Mouse (Mus musculus): ENCODE results near the gene Mob3a. TPM values are rescaled to one million over a fixed set of nuclear protein-coding genes. Genes with fewer than 3 reads are reported as not detected.
A peak's percentile ranks its signal among the peaks of the same experiment; 100 is the strongest.

Gene Mob3a
- polyA plus RNA-seq, 1 experiment from 2014 or later: 60.3 TPM

GRCm38 (mm10) chr10:80676198-80676928 is 25.4 kb downstream of the Mob3a start:
- Histone ChIP-seq H3K36me3 (ENCODE audit: control insufficient read depth, insufficient read depth, low read length) (peaks cover 3% of the 10 kb centered on the region), H3K9ac (ENCODE audit: low read length) (peak overlapping the region; percentile 95), H3K27me3 (ENCODE audit: control insufficient read depth, insufficient read depth, low read length) (no peaks in the 10 kb centered on the region), H3K9me3 (ENCODE audit: control insufficient read depth, low read length) (no peaks in the 10 kb centered on the region), H3K4me2 (ENCODE audit: low read depth) (peak overlapping the region; percentile 86), H3K4me3 (ENCODE audit: low read depth, low read length) (peak overlapping the region; percentile 81), H3K4me1 (ENCODE audit: control insufficient read depth, insufficient read depth, low read length) (peaks cover 29% of the 10 kb centered on the region), H3K27ac (ENCODE audit: low read depth, low read length) (peak overlapping the region; percentile 94)
- DNase-seq (ENCODE audit: low spot score): peak; percentile 100
- under 1% methylated on average over 50 of the region's 78 CpGs for WGBS
- peak; percentile 88 for ATAC-seq (ENCODE audit: insufficient read depth, low FRiP score, low TSS enrichment)

GRCm38 (mm10) chr10:80675405-80676197 is 26.2 kb downstream of the Mob3a start:
- DNase-seq (ENCODE audit: low spot score) (peak; percentile 41), ATAC-seq (ENCODE audit: insufficient read depth, low FRiP score, low TSS enrichment) (peak; percentile 46)
- H3K36me3 ChIP-seq (ENCODE audit: control insufficient read depth, insufficient read depth, low read length): peaks cover 6% of the 10 kb centered on the region
- H3K4me2 ChIP-seq (ENCODE audit: low read depth): peak overlapping the region; percentile 86
- under 1% methylated on average over 46 of the region's 54 CpGs for WGBS
- H3K4me3 ChIP-seq (ENCODE audit: low read depth, low read length): peak overlapping the region; percentile 81
- H3K4me1 ChIP-seq (ENCODE audit: control insufficient read depth, insufficient read depth, low read length): peaks cover 29% of the 10 kb centered on the region
- H3K9ac ChIP-seq (ENCODE audit: low read length): peak overlapping the region; percentile 95
- H3K27ac ChIP-seq (ENCODE audit: low read depth, low read length): peak overlapping the region; percentile 54
- no peaks in the 10 kb centered on the region for H3K9me3 ChIP-seq (ENCODE audit: control insufficient read depth, low read length)
- H3K27me3 ChIP-seq (ENCODE audit: control insufficient read depth, insufficient read depth, low read length): no peaks in the 10 kb centered on the region

GRCm38 (mm10) chr10:80674851-80675404 is 26.8 kb downstream of the Mob3a start:
- no peak for DNase-seq (ENCODE audit: low spot score)

GRCm38 (mm10) chr10:80674161-80674711 is 27.5 kb downstream of the Mob3a start:
- Histone ChIP-seq H3K4me2 (ENCODE audit: low read depth) (peak overlapping the region; percentile 86), H3K9ac (ENCODE audit: low read length) (peak overlapping the region; percentile 95; the same call in 1 of the 2 replicates), H3K36me3 (ENCODE audit: control insufficient read depth, insufficient read depth, low read length) (peaks cover 10% of the 10 kb centered on the region), H3K27ac (ENCODE audit: low read depth, low read length) (no peak overlapping the region), H3K9me3 (ENCODE audit: control insufficient read depth, low read length) (no peaks in the 10 kb centered on the region), H3K27me3 (ENCODE audit: control insufficient read depth, insufficient read depth, low read length) (no peaks in the 10 kb centered on the region), H3K4me1 (ENCODE audit: control insufficient read depth, insufficient read depth, low read length) (peaks cover 29% of the 10 kb centered on the region), H3K4me3 (ENCODE audit: low read depth, low read length) (peak overlapping the region; percentile 81)
- 68% methylated on average over 5 of the region's 5 CpGs for WGBS
- DNase-seq (ENCODE audit: low spot score): no peak
- ATAC-seq (ENCODE audit: insufficient read depth, low FRiP score, low TSS enrichment): no peak

More at GRCm38 (mm10) chr10:80674851-80675404, 26.8 kb downstream of the Mob3a start:
- 30% methylated on average over 6 of the region's 6 CpGs for WGBS
- Histone ChIP-seq H3K4me1 (ENCODE audit: control insufficient read depth, insufficient read depth, low read length) (peaks cover 29% of the 10 kb centered on the region), H3K9ac (ENCODE audit: low read length) (peak overlapping the region; percentile 95), H3K4me3 (ENCODE audit: low read depth, low read length) (peak overlapping the region; percentile 81), H3K9me3 (ENCODE audit: control insufficient read depth, low read length) (no peaks in the 10 kb centered on the region), H3K36me3 (ENCODE audit: control insufficient read depth, insufficient read depth, low read length) (peaks cover 6% of the 10 kb centered on the region), H3K4me2 (ENCODE audit: low read depth) (peak overlapping the region; percentile 86), H3K27me3 (ENCODE audit: control insufficient read depth, insufficient read depth, low read length) (no peaks in the 10 kb centered on the region), H3K27ac (ENCODE audit: low read depth, low read length) (peak overlapping the region; percentile 17; the same call in 1 of the 2 replicates)
- ATAC-seq (ENCODE audit: insufficient read depth, low FRiP score, low TSS enrichment): no peak

- Histone ChIP-seq H3K4me2 (ENCODE audit: low read depth) (peak overlapping the region; percentile 20; the same call in 1 of the 2 replicates), H3K4me3 (ENCODE audit: low read depth, low read length) (peak overlapping the region; percentile 81), H3K36me3 (ENCODE audit: control insufficient read depth, insufficient read depth, low read length) (peaks cover 16% of the 10 kb centered on the region), H3K9me3 (ENCODE audit: control insufficient read depth, low read length) (no peaks in the 10 kb centered on the region), H3K27me3 (ENCODE audit: control insufficient read depth, insufficient read depth, low read length) (no peaks in the 10 kb centered on the region), H3K4me1 (ENCODE audit: control insufficient read depth, insufficient read depth, low read length) (peaks cover 29% of the 10 kb centered on the region), H3K27ac (ENCODE audit: low read depth, low read length) (no peak overlapping the region), H3K9ac (ENCODE audit: low read length) (peak overlapping the region; percentile 32; the same call in 1 of the 2 replicates)
- no peak for DNase-seq (ENCODE audit: low spot score)
- 92% methylated on average over 3 of the region's 3 CpGs for WGBS
- ATAC-seq (ENCODE audit: insufficient read depth, low FRiP score, low TSS enrichment): no peak
These were observed 28.1 kb downstream of the Mob3a start for GRCm38 (mm10) chr10:80673690-80674089.

GRCm38 (mm10) chr10:80671936-80672690 is 29.7 kb downstream of the Mob3a start:
- Histone ChIP-seq H3K9ac (ENCODE audit: low read length) (no peak overlapping the region; the same call in 1 of the 2 replicates), H3K36me3 (ENCODE audit: control insufficient read depth, insufficient read depth, low read length) (peaks cover 28% of the 10 kb centered on the region), H3K27ac (ENCODE audit: low read depth, low read length) (no peak overlapping the region), H3K9me3 (ENCODE audit: control insufficient read depth, low read length) (no peaks in the 10 kb centered on the region), H3K27me3 (ENCODE audit: control insufficient read depth, insufficient read depth, low read length) (no peaks in the 10 kb centered on the region), H3K4me3 (ENCODE audit: low read depth, low read length) (no peak overlapping the region), H3K4me2 (ENCODE audit: low read depth) (no peak overlapping the region), H3K4me1 (ENCODE audit: control insufficient read depth, insufficient read depth, low read length) (peaks cover 19% of the 10 kb centered on the region)
- ATAC-seq (ENCODE audit: insufficient read depth, low FRiP score, low TSS enrichment): no peak
- DNase-seq (ENCODE audit: low spot score): no peak
- WGBS: 84% methylated on average over 11 of the region's 11 CpGs

GRCm38 (mm10) chr10:80671251-80671650 is 30.5 kb downstream of the Mob3a start:
- no peaks in the 10 kb centered on the region for H3K27me3 ChIP-seq (ENCODE audit: control insufficient read depth, insufficient read depth, low read length)
- no peak overlapping the region for H3K27ac ChIP-seq (ENCODE audit: low read depth, low read length)
- no peaks in the 10 kb centered on the region for H3K9me3 ChIP-seq (ENCODE audit: control insufficient read depth, low read length)
- H3K4me3 ChIP-seq (ENCODE audit: low read depth, low read length): no peak overlapping the region
- WGBS: 95% methylated on average over 4 of the region's 4 CpGs
- DNase-seq (ENCODE audit: low spot score) (no peak), ATAC-seq (ENCODE audit: insufficient read depth, low FRiP score, low TSS enrichment) (no peak)
- peaks cover 35% of the 10 kb centered on the region for H3K36me3 ChIP-seq (ENCODE audit: control insufficient read depth, insufficient read depth, low read length)
- peaks cover 17% of the 10 kb centered on the region for H3K4me1 ChIP-seq (ENCODE audit: control insufficient read depth, insufficient read depth, low read length)
- no peak overlapping the region for H3K4me2 ChIP-seq (ENCODE audit: low read depth)
- no peak overlapping the region for H3K9ac ChIP-seq (ENCODE audit: low read length)

- 94% methylated on average over 2 of the region's 2 CpGs for WGBS
- H3K4me2 ChIP-seq (ENCODE audit: low read depth): no peak overlapping the region
- no peak overlapping the region for H3K9ac ChIP-seq (ENCODE audit: low read length)
- H3K27me3 ChIP-seq (ENCODE audit: control insufficient read depth, insufficient read depth, low read length): no peaks in the 10 kb centered on the region
- H3K9me3 ChIP-seq (ENCODE audit: control insufficient read depth, low read length): no peaks in the 10 kb centered on the region
- ATAC-seq (ENCODE audit: insufficient read depth, low FRiP score, low TSS enrichment): no peak
- no peak overlapping the region for H3K27ac ChIP-seq (ENCODE audit: low read depth, low read length)
- H3K4me1 ChIP-seq (ENCODE audit: control insufficient read depth, insufficient read depth, low read length): peaks cover 17% of the 10 kb centered on the region
- no peak for DNase-seq (ENCODE audit: low spot score)
- H3K4me3 ChIP-seq (ENCODE audit: low read depth, low read length): no peak overlapping the region
- peaks cover 35% of the 10 kb centered on the region for H3K36me3 ChIP-seq (ENCODE audit: control insufficient read depth, insufficient read depth, low read length)
These were observed 31.2 kb downstream of the Mob3a start for GRCm38 (mm10) chr10:80670531-80670930.
